Mouse (Mus musculus) lung, embryonic 14.5 days (tissue): Measurements from ENCODE around the gene Eif5a2. TPM values are rescaled to one million over a fixed set of nuclear protein-coding genes. Genes with fewer than 3 reads are reported as not detected.
A peak's percentile ranks its signal among the peaks of the same experiment; 100 is the strongest.

Experiments used
- ATAC-seq: fragments of 200-750 bp; cut with Nextera tagmentation; 2 replicates; pipeline ENCODE4 v1.8.0; 2017; ENCODE audit warnings: mild to moderate bottlenecking, moderate TSS enrichment, moderate library complexity; ENCODE audit not compliant: insufficient read depth
- DNase-seq: peaks from one replicate; pipeline ENCODE4 v3.0.0-alpha.2; 2015
- H3K27ac ChIP-seq: fragments of 300-500 bp; sonication (generic); 2 replicates; pipeline ENCODE4 v1.5.1; 2014; ENCODE audit warnings: low read depth, mild to moderate bottlenecking, moderate library complexity
- H3K27me3 ChIP-seq: fragments of 300-500 bp; sonication (generic); 2 replicates; pipeline ENCODE4 v1.6.1; 2014; ENCODE audit warnings: low read length, control low read depth; ENCODE audit not compliant: insufficient read depth
- H3K36me3 ChIP-seq: fragments of 300-500 bp; sonication (generic); 2 replicates; pipeline ENCODE4 v1.6.1; 2014; ENCODE audit warnings: control low read depth; ENCODE audit not compliant: insufficient read depth
- H3K4me1 ChIP-seq: fragments of 300-500 bp; sonication (generic); 2 replicates; pipeline ENCODE4 v1.6.1; 2014; ENCODE audit warnings: antibody characterized with exemption, control low read depth; ENCODE audit not compliant: insufficient read depth
- H3K4me2 ChIP-seq: fragments of 300-500 bp; sonication (generic); 2 replicates; pipeline ENCODE4 v1.6.1; 2014; ENCODE audit warnings: mild to moderate bottlenecking
- H3K4me3 ChIP-seq: fragments of 300-500 bp; sonication (generic); 2 replicates; pipeline ENCODE4 v1.5.1; 2014; ENCODE audit warnings: low read depth, low read length
- H3K9ac ChIP-seq: fragments of 300-500 bp; sonication (generic); 2 replicates; pipeline ENCODE4 v1.6.1; 2014
- H3K9me3 ChIP-seq: fragments of 300-500 bp; sonication (generic); 2 replicates; pipeline ENCODE4 v1.6.1; 2016; ENCODE audit warnings: low read depth, low read length, control low read depth
- CTCF ChIP-seq: IDR thresholded peaks from 2 replicates; pipeline ENCODE4 v1.5.1; 2016; ENCODE audit warnings: antibody characterized with exemption, low read depth
- WGBS: fragments of 180-500 bp; shearing (Covaris S2); extraction: QIAGEN DNeasy Blood & Tissue Kit; methylation state at CpG from one replicate; pipeline ENCODE4 v1.1.7; 2014; 5-methylcytosine and 5-hydroxymethylcytosine counted together
- polyA plus RNA-seq: library from polyadenylated mRNA; unstranded; fragments of >200 nt; fragmentation: Nextera tagmentation; extraction: Ambion mirVana; gene quantifications from 2 replicates; pipeline ENCODE4 v1.2.1, GENCODE M21; 2014

Eif5a2 gene
- polyA plus RNA-seq, 1 experiment from 2014 or later: 14.1 TPM

DNA sequence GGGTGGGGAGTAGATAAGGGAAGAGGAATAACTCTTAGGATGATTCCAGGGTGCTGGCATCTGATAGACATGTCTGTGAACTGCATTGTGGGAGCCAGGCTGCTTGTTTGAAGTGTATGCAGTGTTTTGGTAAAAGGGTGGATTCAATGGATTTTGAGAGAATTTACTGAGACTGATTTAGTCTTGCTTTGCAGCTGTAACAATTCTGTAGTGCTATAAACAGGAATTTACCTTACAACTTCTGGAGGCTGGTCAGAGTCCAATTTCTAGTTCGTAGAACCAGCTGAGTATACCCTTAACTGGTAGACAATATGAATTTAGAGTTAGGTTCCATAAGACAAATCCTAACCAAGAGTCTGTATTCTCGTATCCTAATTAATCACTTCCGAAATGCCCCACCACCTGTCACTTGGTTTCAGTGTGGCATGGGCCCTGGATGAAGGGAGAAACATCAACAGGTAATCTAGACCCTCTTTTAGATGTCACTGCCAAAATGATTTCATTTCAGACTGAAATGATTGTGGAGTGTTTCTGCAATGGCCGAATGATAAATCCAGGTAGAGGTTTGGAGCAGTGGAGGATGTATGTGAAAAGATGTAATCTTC lies 27.1 kb downstream of the Eif5a2 start:
- H3K27ac ChIP-seq: no peak overlapping the region
- no peak overlapping the region for H3K4me3 ChIP-seq
- ATAC-seq (no peak), DNase-seq (no peak)
- H3K36me3 ChIP-seq: peaks cover 29% of the 10 kb centered on the region
- no peak overlapping the region for H3K4me2 ChIP-seq
- TF ChIP-seq CTCF: no peak
- H3K9ac ChIP-seq: no peak overlapping the region
- no peaks in the 10 kb centered on the region for H3K27me3 ChIP-seq
- no peaks in the 10 kb centered on the region for H3K9me3 ChIP-seq
- H3K4me1 ChIP-seq: no peaks in the 10 kb centered on the region
- 88% methylated on average over 4 of the region's 4 CpGs for WGBS

DNA sequence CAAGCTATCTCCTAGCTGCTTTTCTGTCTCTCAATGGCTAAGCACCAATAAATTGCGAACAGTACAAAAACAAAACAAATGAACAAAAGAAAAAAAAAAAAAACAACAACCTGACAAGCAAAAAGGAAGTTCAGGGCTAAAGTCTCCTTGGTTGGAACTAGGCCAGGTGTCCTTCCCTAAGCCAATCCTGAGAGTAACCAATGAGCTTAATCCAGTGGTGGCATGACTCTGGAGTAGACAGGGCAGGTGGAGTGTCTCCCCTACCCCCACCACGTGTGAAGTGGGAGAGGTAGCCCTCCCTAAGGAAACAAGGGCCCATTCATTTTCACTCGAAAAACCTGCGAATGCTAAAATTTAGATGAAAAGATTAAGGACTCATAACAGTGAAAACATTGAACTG lies 30.4 kb downstream of the Eif5a2 start:
- no peak overlapping the region for H3K9ac ChIP-seq
- H3K27ac ChIP-seq: no peak overlapping the region
- H3K36me3 ChIP-seq: peaks cover 27% of the 10 kb centered on the region
- DNase-seq (no peak), ATAC-seq (no peak)
- no peak for TF ChIP-seq CTCF
- no peaks in the 10 kb centered on the region for H3K27me3 ChIP-seq
- 68% methylated on average over 4 of the region's 4 CpGs for WGBS
- no peak overlapping the region for H3K4me3 ChIP-seq
- H3K9me3 ChIP-seq: no peaks in the 10 kb centered on the region
- H3K4me1 ChIP-seq: no peaks in the 10 kb centered on the region
- no peak overlapping the region for H3K4me2 ChIP-seq

DNA sequence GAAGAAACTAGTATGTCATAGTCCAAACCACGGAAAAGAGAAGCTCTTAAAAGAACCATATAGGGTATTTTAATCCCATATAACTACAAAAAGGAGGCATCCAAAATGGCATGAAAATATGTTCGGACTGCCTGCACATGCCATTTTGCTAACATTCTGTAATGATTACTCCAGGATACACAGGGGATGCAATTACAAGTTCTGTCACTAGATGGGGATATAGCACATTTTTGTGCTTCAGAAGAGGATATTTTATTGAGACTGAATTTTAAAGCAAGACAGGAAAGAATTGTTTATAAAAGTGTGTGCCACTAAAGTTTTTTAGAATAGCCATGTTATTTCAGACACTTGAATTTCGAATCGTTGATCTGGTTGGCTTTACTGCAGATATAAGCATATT lies 33.3 kb downstream of the Eif5a2 start:
- no peak overlapping the region for H3K4me3 ChIP-seq
- no peak overlapping the region for H3K27ac ChIP-seq
- DNase-seq (peak; percentile 94), ATAC-seq (no peak)
- H3K4me2 ChIP-seq: no peak overlapping the region
- H3K9me3 ChIP-seq: no peaks in the 10 kb centered on the region
- H3K4me1 ChIP-seq: no peaks in the 10 kb centered on the region
- no peak overlapping the region for H3K9ac ChIP-seq
- no peaks in the 10 kb centered on the region for H3K27me3 ChIP-seq
- peaks cover 4% of the 10 kb centered on the region; the same call in 1 of the 2 replicates for H3K36me3 ChIP-seq
- WGBS: 6% methylated on average over 4 of the region's 4 CpGs
- peak; percentile 72 for TF ChIP-seq CTCF

DNA sequence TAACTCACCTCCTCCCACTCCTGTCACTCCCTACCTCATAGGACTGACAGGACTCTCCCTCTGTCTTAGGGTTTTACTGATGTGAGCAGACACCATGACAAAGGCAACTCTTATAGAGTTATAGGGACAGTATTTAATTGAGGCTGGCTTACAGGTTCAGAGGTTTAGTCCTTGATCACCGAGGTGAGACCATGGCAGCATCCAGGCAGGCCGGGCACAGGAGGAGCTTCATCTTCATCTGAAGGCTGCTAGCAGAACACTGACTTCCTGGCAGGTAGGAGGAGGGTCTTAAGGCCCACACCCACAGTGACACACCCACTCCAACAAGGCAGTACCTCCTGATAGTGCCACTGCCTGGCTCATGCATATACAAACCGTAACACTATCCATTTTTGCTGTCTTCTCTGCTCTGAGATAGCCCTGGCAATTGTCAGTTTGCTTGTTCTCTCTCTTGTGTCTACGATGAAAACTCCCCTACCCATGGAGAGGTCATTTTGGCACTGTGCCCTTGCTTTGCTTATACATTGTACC lies 35.0 kb downstream of the Eif5a2 start:
- H3K27me3 ChIP-seq: no peaks in the 10 kb centered on the region
- no peak overlapping the region for H3K4me3 ChIP-seq
- no peak overlapping the region for H3K27ac ChIP-seq
- no peaks in the 10 kb centered on the region for H3K4me1 ChIP-seq
- no peak overlapping the region for H3K4me2 ChIP-seq
- DNase-seq (no peak), ATAC-seq (no peak)
- 76% methylated on average over 4 of the region's 4 CpGs for WGBS
- no peaks in the 10 kb centered on the region for H3K9me3 ChIP-seq
- no peaks in the 10 kb centered on the region for H3K36me3 ChIP-seq
- TF ChIP-seq CTCF: no peak
- no peak overlapping the region for H3K9ac ChIP-seq

DNA sequence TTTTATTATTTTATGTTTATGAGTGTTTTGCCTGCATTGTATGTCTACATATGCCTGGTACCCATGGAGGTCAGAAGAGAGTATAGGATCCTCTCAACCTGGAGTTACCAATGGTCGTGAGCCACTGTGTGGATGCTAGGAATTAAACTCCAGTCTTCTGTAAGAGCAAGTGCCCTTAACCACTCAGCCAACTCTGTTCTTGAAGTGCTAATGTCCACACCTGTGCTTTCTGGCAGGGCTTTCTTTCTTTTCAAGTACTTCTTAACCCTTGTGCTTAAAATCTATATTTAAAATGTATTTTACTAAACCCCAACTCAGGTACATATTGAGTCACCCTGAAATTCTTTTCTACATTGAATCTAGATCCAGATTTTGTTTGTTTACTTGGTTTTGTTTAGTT lies 45.2 kb downstream of the Eif5a2 start:
- no peak for DNase-seq
- no peak overlapping the region for H3K9ac ChIP-seq
- H3K27ac ChIP-seq: no peak overlapping the region
- no peak overlapping the region for H3K4me3 ChIP-seq
- H3K9me3 ChIP-seq: no peaks in the 10 kb centered on the region
- WGBS: 66% methylated on average over 1 of the region's 1 CpGs
- no peaks in the 10 kb centered on the region for H3K4me1 ChIP-seq
- H3K27me3 ChIP-seq: no peaks in the 10 kb centered on the region
- H3K4me2 ChIP-seq: no peak overlapping the region
- H3K36me3 ChIP-seq: no peaks in the 10 kb centered on the region
- no peak for ATAC-seq
- TF ChIP-seq CTCF: no peak

DNA sequence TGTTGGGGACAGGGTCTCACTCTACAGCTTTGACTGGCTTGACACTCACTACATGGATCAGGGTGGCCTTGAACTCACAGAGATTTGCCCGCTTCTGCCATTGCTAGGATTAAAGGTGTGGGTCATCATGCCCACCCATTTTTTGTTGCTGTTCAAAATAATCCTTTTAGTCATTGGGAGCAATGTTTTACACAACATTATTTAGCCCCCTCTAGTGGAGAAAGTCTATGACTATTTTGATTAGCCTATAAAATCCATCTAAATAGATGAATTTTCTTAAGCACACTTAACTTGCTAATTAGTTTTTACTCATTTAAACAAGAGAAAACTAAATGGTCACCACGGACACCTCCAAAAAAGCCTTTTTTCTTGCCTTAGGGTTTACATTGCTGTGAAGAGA lies 46.5 kb downstream of the Eif5a2 start:
- no peak overlapping the region for H3K4me2 ChIP-seq
- H3K27me3 ChIP-seq: no peaks in the 10 kb centered on the region
- H3K27ac ChIP-seq: no peak overlapping the region
- H3K9ac ChIP-seq: no peak overlapping the region
- ATAC-seq: no peak
- no peak for TF ChIP-seq CTCF
- no peaks in the 10 kb centered on the region for H3K4me1 ChIP-seq
- WGBS: 85% methylated on average over 2 of the region's 2 CpGs
- no peaks in the 10 kb centered on the region for H3K36me3 ChIP-seq
- no peaks in the 10 kb centered on the region for H3K9me3 ChIP-seq
- H3K4me3 ChIP-seq: no peak overlapping the region
- peak; percentile 5 for DNase-seq

DNA sequence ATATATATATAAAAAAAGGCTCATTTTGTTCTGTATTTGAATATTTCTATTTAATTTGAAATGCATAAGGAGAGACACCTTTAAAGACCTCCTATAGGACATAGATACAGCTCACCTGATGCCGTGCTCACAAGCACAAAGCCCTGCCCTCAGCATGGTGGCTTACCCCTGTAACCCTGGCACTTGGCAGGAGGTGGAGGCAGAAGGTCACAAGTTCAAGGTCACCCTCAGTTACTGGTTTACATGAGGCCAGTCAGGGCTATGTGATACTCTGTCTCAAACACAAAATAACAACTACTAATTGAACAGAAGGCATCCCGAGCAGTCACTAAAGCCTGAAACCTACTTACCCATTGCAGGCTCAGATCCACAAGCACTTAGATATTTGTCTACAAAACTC lies 48.4 kb downstream of the Eif5a2 start:
- H3K4me3 ChIP-seq: no peak overlapping the region
- H3K27ac ChIP-seq: no peak overlapping the region
- ATAC-seq (no peak), DNase-seq (no peak)
- TF ChIP-seq CTCF: no peak
- H3K36me3 ChIP-seq: no peaks in the 10 kb centered on the region
- 79% methylated on average over 2 of the region's 2 CpGs for WGBS
- no peaks in the 10 kb centered on the region for H3K9me3 ChIP-seq
- H3K9ac ChIP-seq: no peak overlapping the region
- no peaks in the 10 kb centered on the region for H3K4me1 ChIP-seq
- no peaks in the 10 kb centered on the region for H3K27me3 ChIP-seq
- no peak overlapping the region for H3K4me2 ChIP-seq
